Mouse (Mus musculus) testis, adult 2 months (tissue): ENCODE data around the gene Ccdc82. TPM values are rescaled to one million over a fixed set of nuclear protein-coding genes. Genes with fewer than 3 reads are reported as not detected.
A peak's percentile ranks its signal among the peaks of the same experiment; 100 is the strongest.

Experiments
- H3K27ac ChIP-seq: fragments of 200-500 bp; 2 replicates; pipeline ENCODE4 v1.5.1; 2012; ENCODE audit warnings: low read depth, low read length; ENCODE audit not compliant: control insufficient read depth, insufficient read depth
- H3K27me3 ChIP-seq: fragments of 200-500 bp; 2 replicates; pipeline ENCODE4 v1.6.1; 2012; ENCODE audit warnings: mild to moderate bottlenecking, low read length, moderate library complexity; ENCODE audit not compliant: control insufficient read depth, insufficient read depth
- H3K36me3 ChIP-seq: fragments of 200-500 bp; 2 replicates; pipeline ENCODE4 v1.6.1; 2012; ENCODE audit warnings: mild to moderate bottlenecking, low read length; ENCODE audit not compliant: control insufficient read depth, insufficient read depth
- H3K4me1 ChIP-seq: fragments of 200-500 bp; 2 replicates; pipeline ENCODE4 v1.6.1; 2012; ENCODE audit warnings: low read length; ENCODE audit not compliant: control insufficient read depth, insufficient read depth
- H3K4me3 ChIP-seq: fragments of 200-500 bp; 2 replicates; pipeline ENCODE4 v1.5.1; 2012; ENCODE audit warnings: low read depth, mild to moderate bottlenecking, low read length, moderate library complexity, mixed read lengths; ENCODE audit not compliant: control insufficient read depth
- CTCF ChIP-seq: fragments of 200-500 bp; IDR thresholded peaks from 2 replicates; pipeline ENCODE4 v1.5.1; 2012; ENCODE audit warnings: low read depth, mild to moderate bottlenecking, inconsistent platforms, low read length, moderate library complexity; ENCODE audit not compliant: control insufficient read depth, insufficient read depth, insufficient replicate concordance
- POLR2A ChIP-seq: fragments of 200-500 bp; IDR thresholded peaks from 2 replicates; pipeline ENCODE4 v1.6.1; 2012; ENCODE audit warnings: low read depth, mild to moderate bottlenecking, inconsistent platforms, low read length, moderate library complexity; ENCODE audit not compliant: control insufficient read depth
- polyA plus RNA-seq: library from polyadenylated mRNA; depleted of rRNA; stranded (reverse); fragments of >200 nt; gene quantifications from 2 replicates; pipeline ENCODE4 v1.2.3, GENCODE M21; 2012

Gene Ccdc82
- polyA plus RNA-seq, 1 experiment, result 5.2 TPM

- H3K4me1 ChIP-seq, result no peaks in the 10 kb centered on the region
- H3K36me3 ChIP-seq, result no peaks in the 10 kb centered on the region
- H3K4me3 ChIP-seq, result no peak overlapping the region
- no peaks in the 10 kb centered on the region for H3K27me3 ChIP-seq
- no peak overlapping the region for H3K27ac ChIP-seq
- TF ChIP-seq CTCF, result no peak
- no peak for TF ChIP-seq POLR2A
Measured at GRCm38 (mm10) chr9:13260980-13261379, 14.2 kb downstream of the Ccdc82 start.

- H3K27me3 ChIP-seq, result no peaks in the 10 kb centered on the region
- no peak overlapping the region for H3K27ac ChIP-seq
- H3K4me3 ChIP-seq, result no peak overlapping the region
- H3K4me1 ChIP-seq, result no peaks in the 10 kb centered on the region
- no peak for TF ChIP-seq CTCF
- TF ChIP-seq POLR2A, result no peak
- H3K36me3 ChIP-seq, result no peaks in the 10 kb centered on the region
Measured at GRCm38 (mm10) chr9:13273219-13273618, 26.5 kb downstream of the Ccdc82 start.

- no peaks in the 10 kb centered on the region for H3K36me3 ChIP-seq
- no peaks in the 10 kb centered on the region for H3K4me1 ChIP-seq
- no peak overlapping the region for H3K4me3 ChIP-seq
- no peaks in the 10 kb centered on the region for H3K27me3 ChIP-seq
- TF ChIP-seq CTCF (no peak), POLR2A (no peak)
- no peak overlapping the region for H3K27ac ChIP-seq
Measured at GRCm38 (mm10) chr9:13287482-13287881, 40.7 kb downstream of the Ccdc82 start.

GRCm38 (mm10) chr9:13296274-13297121, 49.7 kb downstream of the Ccdc82 start:
- H3K4me1 ChIP-seq, result peaks cover 7% of the 10 kb centered on the region
- TF ChIP-seq POLR2A (no peak), CTCF (no peak)
- H3K27me3 ChIP-seq, result no peaks in the 10 kb centered on the region
- H3K4me3 ChIP-seq, result peak overlapping the region; percentile 82
- no peaks in the 10 kb centered on the region for H3K36me3 ChIP-seq
- H3K27ac ChIP-seq, result no peak overlapping the region

GRCm38 (mm10) chr9:13297122-13297667, 50.4 kb downstream of the Ccdc82 start:
- Histone ChIP-seq H3K36me3 (no peaks in the 10 kb centered on the region), H3K4me3 (peak overlapping the region; percentile 59), H3K4me1 (peaks cover 7% of the 10 kb centered on the region), H3K27me3 (no peaks in the 10 kb centered on the region), H3K27ac (no peak overlapping the region)
- no peak for TF ChIP-seq POLR2A
- no peak for TF ChIP-seq CTCF

- H3K4me1 ChIP-seq, result peaks cover 7% of the 10 kb centered on the region
- H3K4me3 ChIP-seq, result peak within 1 kb of the TSS; percentile 59
- no peaks in the 10 kb centered on the region for H3K27me3 ChIP-seq
- H3K27ac ChIP-seq, result no peak within 1 kb of the TSS
- H3K36me3 ChIP-seq, result no peaks in the 10 kb centered on the region
- no peak for TF ChIP-seq CTCF
- TF ChIP-seq POLR2A, result no peak
Measured at GRCm38 (mm10) chr9:13297668-13298512, 51.1 kb downstream of the Ccdc82 start, which contains the start of gene Maml2. Gene Maml2 (plus strand): TSS chr9:13297957.

GRCm38 (mm10) chr9:13298513-13298878, 51.7 kb downstream of the Ccdc82 start:
- H3K36me3 ChIP-seq, result no peaks in the 10 kb centered on the region
- no peaks in the 10 kb centered on the region for H3K27me3 ChIP-seq
- TF ChIP-seq POLR2A (no peak), CTCF (no peak)
- no peak overlapping the region for H3K27ac ChIP-seq
- no peak overlapping the region; the same call in 1 of the 2 replicates for H3K4me3 ChIP-seq
- peaks cover 7% of the 10 kb centered on the region for H3K4me1 ChIP-seq
